Mouse (Mus musculus) embryonic facial prominence, embryonic 12.5 days (tissue): ENCODE measurements at regions not wholly inside any gene's neighbourhood (a gene's known extent, or its start where the extent isn't known, plus 50 kb on each side); places are given as distances from the start of the nearest gene placed in this dataset.
"Not testable (repeated sequence)": the region's sequence is repeated elsewhere in the genome, so short reads cannot be mapped to it uniquely, and the experiment has no call there.

Experiments
- ATAC-seq: fragments of 200-750 bp; cut with Nextera tagmentation; 2 replicates; pipeline ENCODE4 v1.8.0; 2017; ENCODE audit not compliant: insufficient number of reproducible peaks, insufficient read depth, low FRiP score, low TSS enrichment
- H3K27ac ChIP-seq: fragments of 300-500 bp; sonication (generic); 2 replicates; pipeline ENCODE4 v1.5.1; 2016; ENCODE audit warnings: mild to moderate bottlenecking
- H3K27me3 ChIP-seq: fragments of 300-500 bp; sonication (generic); 2 replicates; pipeline ENCODE4 v1.6.1; 2016; ENCODE audit warnings: mild to moderate bottlenecking, moderate library complexity
- H3K36me3 ChIP-seq: fragments of 300-500 bp; sonication (generic); 2 replicates; pipeline ENCODE4 v1.6.1; 2016; ENCODE audit warnings: mild to moderate bottlenecking
- H3K4me1 ChIP-seq: fragments of 300-500 bp; sonication (generic); 2 replicates; pipeline ENCODE4 v1.6.1; 2016
- H3K4me2 ChIP-seq: fragments of 300-500 bp; sonication (generic); replicated peaks from 2 replicates; pipeline ENCODE4 v1.6.1; 2016; ENCODE audit warnings: mild to moderate bottlenecking, moderate library complexity
- H3K4me3 ChIP-seq: fragments of 300-500 bp; sonication (generic); 2 replicates; pipeline ENCODE4 v1.5.1; 2016; ENCODE audit warnings: mild to moderate bottlenecking
- H3K9ac ChIP-seq: fragments of 300-500 bp; sonication (generic); 2 replicates; pipeline ENCODE4 v1.6.1; 2016; ENCODE audit warnings: mild to moderate bottlenecking, moderate library complexity
- H3K9me3 ChIP-seq: fragments of 300-500 bp; sonication (generic); 2 replicates; pipeline ENCODE4 v1.6.1; 2016; ENCODE audit warnings: mild to moderate bottlenecking, moderate library complexity
- WGBS: fragments of 180-500 bp; shearing (Covaris S2); methylation state at CpG from one replicate; pipeline ENCODE4 v1.1.7; 2016; 5-methylcytosine and 5-hydroxymethylcytosine counted together

DNA sequence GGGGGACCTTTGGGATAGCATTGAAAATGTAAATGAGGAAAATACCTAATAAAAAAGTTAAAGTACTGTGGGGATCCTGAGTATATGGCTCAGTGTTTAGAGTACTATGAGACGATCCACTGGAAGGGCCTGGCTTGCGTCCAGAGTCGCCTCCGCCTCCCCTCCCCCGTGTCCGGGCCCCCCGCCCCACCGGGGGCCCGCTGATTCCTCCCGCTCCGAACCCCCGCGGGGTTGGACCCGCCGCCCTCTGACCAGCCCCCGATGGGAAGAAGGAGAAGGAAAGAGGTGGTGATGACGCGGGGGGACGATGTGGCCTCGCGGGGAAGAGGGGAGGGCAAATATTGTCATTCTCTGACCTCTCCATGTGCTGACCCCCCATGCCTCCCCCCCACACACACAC, 500.8 kb upstream of the Gm12887 start:
- ATAC-seq = 0 out of 2 replicates have a peak, but pooled peaks have one; percentile 47
- H3K27me3 ChIP-seq, H3K27ac ChIP-seq, H3K36me3 ChIP-seq, H3K9ac ChIP-seq, H3K9me3 ChIP-seq, H3K4me2 ChIP-seq, H3K4me3 ChIP-seq, H3K4me1 ChIP-seq: not testable (repeated sequence)
- WGBS = no CpG with 5 or more reads among the region's 21 CpGs
